Mouse (Mus musculus) thymus, adult 2 months (tissue): Measurements from ENCODE around the gene Dnah2. TPM values are rescaled to one million over a fixed set of nuclear protein-coding genes. Genes with fewer than 3 reads are reported as not detected.

ENCODE experiments used
- DNase-seq: peaks from one replicate; pipeline ENCODE4 v3.0.0; 2021
- H3K27ac ChIP-seq: fragments of 200-500 bp; 2 replicates; pipeline ENCODE4 v1.5.1; 2012; ENCODE audit warnings: low read length, control low read depth; ENCODE audit not compliant: control insufficient read depth, insufficient read depth
- H3K27me3 ChIP-seq: fragments of 200-500 bp; 2 replicates; pipeline ENCODE4 v1.6.1; 2012; ENCODE audit warnings: mild to moderate bottlenecking, low read length, moderate library complexity, mixed read lengths; ENCODE audit not compliant: control insufficient read depth, insufficient read depth
- H3K36me3 ChIP-seq: fragments of 200-500 bp; 2 replicates; pipeline ENCODE4 v1.6.1; 2012; ENCODE audit warnings: mild to moderate bottlenecking, low read length, moderate library complexity; ENCODE audit not compliant: control insufficient read depth, insufficient read depth
- H3K4me1 ChIP-seq: fragments of 200-500 bp; replicated peaks from 2 replicates; pipeline ENCODE4 v1.6.1; 2012; ENCODE audit warnings: low read length; ENCODE audit not compliant: control insufficient read depth, insufficient read depth
- H3K4me3 ChIP-seq: fragments of 200-500 bp; 2 replicates; pipeline ENCODE4 v1.5.1; 2012; ENCODE audit warnings: mild to moderate bottlenecking, low read length, control low read depth, moderate library complexity; ENCODE audit not compliant: control insufficient read depth, insufficient read depth
- CTCF ChIP-seq: fragments of 200-500 bp; IDR thresholded peaks from 2 replicates; pipeline ENCODE4 v1.5.1; 2012; ENCODE audit warnings: mild to moderate bottlenecking, control low read depth, low read length, moderate library complexity, borderline replicate concordance; ENCODE audit not compliant: control insufficient read depth, poor library complexity, insufficient read depth; ENCODE audit errors: extremely low read depth
- POLR2A ChIP-seq: fragments of 200-500 bp; IDR thresholded peaks from 2 replicates; pipeline ENCODE4 v1.6.1; 2012; ENCODE audit warnings: mild to moderate bottlenecking, low read length, control low read depth, moderate library complexity; ENCODE audit not compliant: control insufficient read depth, poor library complexity, insufficient read depth; ENCODE audit errors: extremely low read depth
- WGBS: fragments of 180-500 bp; shearing (Covaris S2); methylation state at CpG from one replicate; pipeline ENCODE4 v1.1.7; 2018; 5-methylcytosine and 5-hydroxymethylcytosine counted together
- polyA plus RNA-seq: library from polyadenylated mRNA; depleted of rRNA; stranded (reverse); fragments of >200 nt; gene quantifications from 2 replicates; pipeline ENCODE4 v1.2.3, GENCODE M21; 2012

The Dnah2 gene
- polyA plus RNA-seq, 1 experiment: 0.39 TPM

DNA sequence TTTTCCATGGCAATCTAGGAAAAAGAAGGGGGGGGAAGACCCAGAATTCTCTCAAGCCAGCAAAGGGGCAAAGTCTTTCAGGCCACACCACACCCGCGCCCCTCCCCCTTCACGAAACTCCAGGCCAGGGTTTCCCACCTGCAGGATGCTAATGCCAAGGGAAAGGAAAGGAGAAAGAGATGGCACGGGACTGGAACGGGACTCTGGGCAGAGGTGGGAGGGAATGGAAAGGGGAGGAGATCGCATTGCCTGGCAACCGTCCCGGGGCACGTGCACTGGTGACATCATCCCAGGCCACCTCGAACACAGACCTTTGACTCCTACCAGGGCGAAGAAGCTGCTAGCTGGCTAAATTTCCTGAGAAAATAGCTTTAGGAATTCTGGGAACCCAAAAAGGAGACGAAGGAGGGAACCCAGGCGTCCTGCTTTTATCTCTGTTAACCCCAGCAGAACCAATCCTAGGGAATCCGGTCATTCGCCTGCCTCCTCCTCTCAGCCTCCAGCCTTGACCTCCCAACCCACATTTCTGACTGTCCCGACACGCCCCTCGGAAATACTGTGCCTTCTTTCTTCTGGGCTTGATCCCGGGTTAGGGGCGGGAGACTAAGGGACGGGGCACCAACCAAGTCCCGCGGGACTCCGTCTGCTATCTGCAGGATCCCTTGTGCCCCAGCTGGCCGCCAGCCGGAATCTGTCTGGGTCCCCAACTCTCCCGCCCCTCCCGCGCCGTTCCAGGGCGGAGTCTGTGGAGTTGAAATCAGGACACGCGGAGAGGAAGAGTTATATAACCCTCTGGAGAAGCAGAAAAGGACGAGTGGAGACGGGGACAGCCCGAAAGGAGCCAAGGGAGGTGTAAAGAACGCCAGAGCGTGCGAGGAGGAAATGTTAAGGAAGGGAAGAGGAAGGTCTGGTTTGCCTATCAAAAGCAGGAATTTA, 131.2 kb downstream of the Dnah2 start:
- WGBS: 1% methylated on average over 39 of the region's 39 CpGs
- Histone ChIP-seq H3K27ac (peak overlapping the region; percentile 82), H3K36me3 (no peaks in the 10 kb centered on the region), H3K4me1 (peaks cover 59% of the 10 kb centered on the region), H3K4me3 (peak overlapping the region; percentile 38), H3K27me3 (no peaks in the 10 kb centered on the region)
- TF ChIP-seq POLR2A: 0 out of 2 replicates have a peak, but pooled peaks have one; percentile 21
- TF ChIP-seq CTCF: no peak
- peak; percentile 69 for DNase-seq

- Histone ChIP-seq H3K4me1 (peaks cover 66% of the 10 kb centered on the region), H3K4me3 (no peak overlapping the region), H3K27me3 (no peaks in the 10 kb centered on the region), H3K27ac (peak overlapping the region; percentile 82), H3K36me3 (no peaks in the 10 kb centered on the region)
- TF ChIP-seq CTCF (no peak), POLR2A (no peak)
- DNase-seq: no peak
- WGBS: 34% methylated on average over 8 of the region's 8 CpGs
These were observed 131.9 kb downstream of the Dnah2 start for GRCm38 (mm10) chr11:69416921-69417448.

DNA sequence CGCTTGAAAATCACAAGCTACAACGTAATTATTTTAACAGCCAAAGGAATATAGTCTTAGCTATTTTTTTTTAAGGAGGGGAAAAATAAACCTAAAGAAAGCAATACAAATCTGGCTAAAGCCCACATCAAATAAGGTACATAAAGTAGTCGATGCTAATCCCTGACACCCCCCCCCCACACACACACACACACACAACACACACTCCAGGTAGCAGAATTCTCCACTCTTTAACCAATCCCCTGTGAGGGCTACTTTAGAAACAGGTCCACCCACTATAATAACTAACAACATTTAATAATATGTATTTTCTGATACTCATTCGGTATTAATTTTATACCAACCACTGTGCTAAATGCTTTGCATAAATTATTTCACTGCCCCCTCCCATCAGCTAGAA, 132.4 kb downstream of the Dnah2 start:
- H3K36me3 ChIP-seq: no peaks in the 10 kb centered on the region
- peak overlapping the region; percentile 90; the same call in 1 of the 2 replicates for H3K27ac ChIP-seq
- H3K27me3 ChIP-seq: no peaks in the 10 kb centered on the region
- no peak for DNase-seq
- peaks cover 69% of the 10 kb centered on the region for H3K4me1 ChIP-seq
- WGBS: 3% methylated on average over 4 of the region's 4 CpGs
- H3K4me3 ChIP-seq: no peak overlapping the region
- TF ChIP-seq POLR2A (no peak), CTCF (no peak)

GRCm38 (mm10) chr11:69415668-69416451, 133.1 kb downstream of the Dnah2 start:
- no peak for TF ChIP-seq POLR2A
- TF ChIP-seq CTCF: no peak

GRCm38 (mm10) chr11:69415327-69415667, 133.6 kb downstream of the Dnah2 start:
- H3K4me1 ChIP-seq: peaks cover 64% of the 10 kb centered on the region
- H3K4me3 ChIP-seq: peak overlapping the region; percentile 89
- no peak for DNase-seq
- no peak for TF ChIP-seq CTCF
- TF ChIP-seq POLR2A: no peak
- WGBS: 2% methylated on average over 3 of the region's 3 CpGs
- no peaks in the 10 kb centered on the region for H3K27me3 ChIP-seq
- peak overlapping the region; percentile 90 for H3K27ac ChIP-seq
- H3K36me3 ChIP-seq: no peaks in the 10 kb centered on the region

More at GRCm38 (mm10) chr11:69415668-69416451, 133.1 kb downstream of the Dnah2 start:
- H3K36me3 ChIP-seq: no peaks in the 10 kb centered on the region
- H3K27ac ChIP-seq: peak overlapping the region; percentile 90
- DNase-seq: peak; percentile 69
- H3K4me1 ChIP-seq: peaks cover 69% of the 10 kb centered on the region
- no peaks in the 10 kb centered on the region for H3K27me3 ChIP-seq
- peak overlapping the region; percentile 89 for H3K4me3 ChIP-seq
- under 1% methylated on average over 20 of the region's 25 CpGs for WGBS

GRCm38 (mm10) chr11:69414421-69415326, 134.2 kb downstream of the Dnah2 start:
- H3K27me3 ChIP-seq: no peaks in the 10 kb centered on the region
- DNase-seq: no peak
- WGBS: 52% methylated on average over 4 of the region's 4 CpGs
- peak overlapping the region; percentile 89 for H3K4me3 ChIP-seq
- TF ChIP-seq POLR2A: no peak
- TF ChIP-seq CTCF: no peak
- peak overlapping the region; percentile 90 for H3K27ac ChIP-seq
- no peaks in the 10 kb centered on the region for H3K36me3 ChIP-seq
- peaks cover 59% of the 10 kb centered on the region for H3K4me1 ChIP-seq
